Mouse (Mus musculus) heart, postnatal 0 days (tissue): Measurements from ENCODE around the gene Emid1. TPM values are rescaled to one million over a fixed set of nuclear protein-coding genes. Genes with fewer than 3 reads are reported as not detected.
A peak's percentile ranks its signal among the peaks of the same experiment; 100 is the strongest.

Experiments used
- ATAC-seq: fragments of 200-750 bp; cut with Nextera tagmentation; 2 replicates; pipeline ENCODE4 v1.8.0; 2017; ENCODE audit warnings: low read depth, moderate number of reproducible peaks, moderate library complexity; ENCODE audit not compliant: insufficient read depth
- DNase-seq: peaks from one replicate; pipeline ENCODE4 v3.0.0-alpha.2; 2016; ENCODE audit warnings: low spot score
- H3K27ac ChIP-seq: fragments of 300-500 bp; sonication (generic); 2 replicates; pipeline ENCODE4 v1.5.1; 2014; ENCODE audit warnings: low read depth, mild to moderate bottlenecking
- H3K27me3 ChIP-seq: fragments of 300-500 bp; sonication (generic); 2 replicates; pipeline ENCODE4 v1.6.1; 2014; ENCODE audit warnings: low read length, mixed read lengths; ENCODE audit not compliant: control insufficient read depth, insufficient read depth
- H3K36me3 ChIP-seq: fragments of 300-500 bp; sonication (generic); replicated peaks from 2 replicates; pipeline ENCODE4 v1.6.1; 2014; ENCODE audit warnings: low read length, mixed read lengths; ENCODE audit not compliant: control insufficient read depth, insufficient read depth
- H3K4me1 ChIP-seq: fragments of 300-500 bp; sonication (generic); 2 replicates; pipeline ENCODE4 v1.6.1; 2014; ENCODE audit warnings: antibody characterized with exemption; ENCODE audit not compliant: control insufficient read depth, insufficient read depth
- H3K4me2 ChIP-seq: fragments of 300-500 bp; sonication (generic); 2 replicates; pipeline ENCODE4 v1.6.1; 2014; ENCODE audit warnings: low read depth, mild to moderate bottlenecking, low read length, moderate library complexity
- H3K4me3 ChIP-seq: fragments of 300-500 bp; sonication (generic); 2 replicates; pipeline ENCODE4 v1.5.1; 2014; ENCODE audit warnings: low read depth, low read length
- H3K9ac ChIP-seq: fragments of 300-500 bp; sonication (generic); replicated peaks from 2 replicates; pipeline ENCODE4 v1.6.1; 2014; ENCODE audit warnings: low read depth, low read length, mixed read lengths
- H3K9me3 ChIP-seq: fragments of 300-500 bp; sonication (generic); replicated peaks from 2 replicates; pipeline ENCODE4 v1.6.1; 2016; ENCODE audit warnings: low read length; ENCODE audit not compliant: control insufficient read depth
- CTCF ChIP-seq: IDR thresholded peaks from 2 replicates; pipeline ENCODE4 v1.5.1; 2016; ENCODE audit warnings: antibody characterized with exemption, control low read depth, low read depth
- EP300 ChIP-seq: IDR thresholded peaks from 2 replicates; pipeline ENCODE4 v1.6.1; 2016; ENCODE audit warnings: antibody characterized with exemption, low read depth
- WGBS: fragments of 180-500 bp; shearing (Covaris S2); extraction: QIAGEN DNeasy Blood & Tissue Kit; methylation state at CpG from one replicate; pipeline ENCODE4 v1.1.7; 2014; 5-methylcytosine and 5-hydroxymethylcytosine counted together
- polyA plus RNA-seq: library from polyadenylated mRNA; unstranded; fragments of >200 nt; fragmentation: Nextera tagmentation; extraction: Ambion mirVana; gene quantifications from 2 replicates; pipeline ENCODE4 v1.2.1, GENCODE M21; 2015
- total RNA-seq: library from RNA; depleted of rRNA; stranded (reverse); fragments of >200 nt; gene quantifications from 2 replicates; pipeline ENCODE4 v1.2.3, GENCODE M21; 2014; ENCODE audit warnings: low replicate concordance

The Emid1 gene
- total and polyA plus RNA-seq, 2 experiments from 2014 or later = 4.4 to 8.5 TPM

GRCm38 (mm10) chr11:5175866-5176265 is 23.8 kb upstream of the Emid1 start:
- Histone ChIP-seq H3K4me3 (no peak overlapping the region), H3K4me2 (no peak overlapping the region), H3K36me3 (no peaks in the 10 kb centered on the region), H3K27ac (no peak overlapping the region; the same call in 1 of the 2 replicates), H3K9ac (no peak overlapping the region), H3K9me3 (no peaks in the 10 kb centered on the region), H3K27me3 (no peaks in the 10 kb centered on the region), H3K4me1 (peaks cover 4% of the 10 kb centered on the region; the same call in 1 of the 2 replicates)
- WGBS = 74% methylated on average over 2 of the region's 2 CpGs
- no peak for TF ChIP-seq CTCF
- no peak for TF ChIP-seq EP300
- DNase-seq (no peak), ATAC-seq (no peak)

GRCm38 (mm10) chr11:5175141-5175540 is 23.1 kb upstream of the Emid1 start:
- H3K4me2 ChIP-seq = no peak overlapping the region
- TF ChIP-seq EP300 (no peak), CTCF (no peak)
- H3K4me3 ChIP-seq = no peak overlapping the region
- ATAC-seq = no peak
- no peaks in the 10 kb centered on the region for H3K9me3 ChIP-seq
- no peak overlapping the region for H3K27ac ChIP-seq
- no peaks in the 10 kb centered on the region for H3K36me3 ChIP-seq
- WGBS = 90% methylated on average over 7 of the region's 7 CpGs
- H3K27me3 ChIP-seq = no peaks in the 10 kb centered on the region
- H3K9ac ChIP-seq = no peak overlapping the region
- no peak for DNase-seq
- peaks cover 4% of the 10 kb centered on the region; the same call in 1 of the 2 replicates for H3K4me1 ChIP-seq

- DNase-seq (no peak), ATAC-seq (no peak)
- Histone ChIP-seq H3K9me3 (no peaks in the 10 kb centered on the region), H3K4me3 (no peak overlapping the region), H3K4me2 (no peak overlapping the region), H3K27me3 (no peaks in the 10 kb centered on the region), H3K27ac (no peak overlapping the region), H3K9ac (no peak overlapping the region), H3K4me1 (no peaks in the 10 kb centered on the region), H3K36me3 (no peaks in the 10 kb centered on the region)
- TF ChIP-seq EP300 (no peak), CTCF (no peak)
- 48% methylated on average over 3 of the region's 3 CpGs for WGBS
Observed at GRCm38 (mm10) chr11:5172861-5173260, 20.8 kb upstream of the Emid1 start.

- WGBS = 82% methylated on average over 9 of the region's 9 CpGs
- Histone ChIP-seq H3K27me3 (no peaks in the 10 kb centered on the region), H3K9ac (no peak overlapping the region), H3K4me1 (peaks cover 13% of the 10 kb centered on the region), H3K4me3 (no peak overlapping the region), H3K27ac (no peak overlapping the region), H3K36me3 (no peaks in the 10 kb centered on the region), H3K4me2 (no peak overlapping the region), H3K9me3 (no peaks in the 10 kb centered on the region)
- no peak for TF ChIP-seq EP300
- no peak for DNase-seq
- ATAC-seq = no peak
Observed at GRCm38 (mm10) chr11:5167311-5167710, 15.3 kb upstream of the Emid1 start.

GRCm38 (mm10) chr11:5165471-5165916 is 13.4 kb upstream of the Emid1 start:
- WGBS = 20% methylated on average over 8 of the region's 8 CpGs
- Histone ChIP-seq H3K4me1 (peaks cover 13% of the 10 kb centered on the region), H3K9me3 (0 out of 2 replicates have a peak, but pooled peaks cover 5% of the 10 kb centered on the region), H3K4me2 (no peak overlapping the region), H3K36me3 (no peaks in the 10 kb centered on the region), H3K9ac (no peak overlapping the region), H3K27me3 (no peaks in the 10 kb centered on the region), H3K4me3 (no peak overlapping the region), H3K27ac (peak overlapping the region; percentile 86)
- peak; percentile 93 for ATAC-seq
- TF ChIP-seq EP300 = peak; percentile 80
- TF ChIP-seq CTCF = no peak
- DNase-seq = peak; percentile 90

- TF ChIP-seq CTCF (no peak), EP300 (no peak)
- no peak overlapping the region; the same call in 1 of the 2 replicates for H3K27ac ChIP-seq
Observed at GRCm38 (mm10) chr11:5164310-5164709, 12.3 kb upstream of the Emid1 start.

More at GRCm38 (mm10) chr11:5164310-5164709, 12.3 kb upstream of the Emid1 start:
- no peak for ATAC-seq
- Histone ChIP-seq H3K27me3 (no peaks in the 10 kb centered on the region), H3K4me3 (no peak overlapping the region), H3K4me1 (peaks cover 13% of the 10 kb centered on the region), H3K9ac (no peak overlapping the region), H3K4me2 (no peak overlapping the region), H3K36me3 (no peaks in the 10 kb centered on the region), H3K9me3 (0 out of 2 replicates have a peak, but pooled peaks cover 5% of the 10 kb centered on the region)
- no peak for DNase-seq
- WGBS = 60% methylated on average over 8 of the region's 8 CpGs
